Mouse (Mus musculus): Measurements from ENCODE around the gene Rasal2. TPM values are rescaled to one million over a fixed set of nuclear protein-coding genes. Genes with fewer than 3 reads are reported as not detected.

The Rasal2 gene
- polyA plus RNA-seq, 1 experiment from 2014 or later, result 6.9 TPM

DNA sequence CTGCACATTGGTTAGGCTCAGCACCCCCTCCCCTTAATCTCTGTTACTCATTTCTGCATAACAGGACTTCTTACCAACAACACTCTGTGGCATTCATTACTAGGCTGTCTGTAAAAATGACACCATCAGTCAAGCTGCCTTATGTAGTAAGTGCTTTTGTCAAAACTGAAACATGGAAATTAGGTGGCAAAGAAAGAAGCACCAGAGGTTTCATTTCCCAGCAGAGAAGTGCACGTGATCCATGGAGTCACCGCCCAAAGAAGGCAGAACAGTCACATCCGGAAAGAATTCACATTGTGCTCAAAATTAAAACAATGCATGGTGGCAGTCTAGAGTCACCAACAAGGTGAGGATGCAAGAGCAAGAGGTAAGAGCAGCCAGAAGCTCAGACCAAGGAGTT lies 271.4 kb downstream of the Rasal2 start:
- Histone ChIP-seq H3K36me3 (ENCODE audit: insufficient read depth, low read length) (0 out of 2 replicates have a peak, but pooled peaks cover 6% of the 10 kb centered on the region), H3K9me3 (ENCODE audit: low read length) (no peaks in the 10 kb centered on the region), H3K4me2 (replicated peaks; ENCODE audit: low read depth, low read length) (no peak overlapping the region), H3K4me3 (ENCODE audit: low read length) (no peak overlapping the region), H3K27me3 (ENCODE audit: insufficient read depth, low read length) (no peaks in the 10 kb centered on the region), H3K9ac (replicated peaks; ENCODE audit: low read length) (no peak overlapping the region), H3K4me1 (ENCODE audit: insufficient read depth, low read length) (peaks cover 3% of the 10 kb centered on the region; the same call in 1 of the 2 replicates), H3K27ac (ENCODE audit: low read length) (no peak overlapping the region)
- no peak for ATAC-seq (ENCODE audit: low FRiP score, low TSS enrichment)
- WGBS, result 84% methylated on average over 3 of the region's 3 CpGs

DNA sequence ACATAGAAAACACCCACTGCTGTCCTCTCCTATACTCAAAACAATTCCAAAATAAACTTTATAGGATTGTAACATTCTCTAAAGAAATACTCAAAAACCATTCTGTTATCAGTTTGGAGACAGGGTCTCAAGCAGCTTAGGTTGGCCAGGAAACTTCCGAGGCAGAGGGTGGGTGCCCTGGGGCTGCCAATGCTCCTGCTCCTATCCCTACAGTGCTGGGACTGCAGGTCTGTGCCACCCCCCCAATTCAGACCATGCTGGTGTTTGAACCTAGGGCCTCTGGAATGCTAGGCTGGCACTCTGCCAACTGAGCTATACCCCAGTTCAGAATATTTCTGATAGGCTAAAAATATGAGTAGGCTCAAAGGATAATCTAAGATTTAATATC lies 274.5 kb downstream of the Rasal2 start:
- Histone ChIP-seq H3K4me3 (ENCODE audit: low read length) (no peak overlapping the region), H3K9me3 (ENCODE audit: low read length) (no peaks in the 10 kb centered on the region), H3K27me3 (ENCODE audit: insufficient read depth, low read length) (no peaks in the 10 kb centered on the region), H3K4me1 (ENCODE audit: insufficient read depth, low read length) (peaks cover 3% of the 10 kb centered on the region; the same call in 1 of the 2 replicates), H3K27ac (ENCODE audit: low read length) (no peak overlapping the region), H3K36me3 (ENCODE audit: insufficient read depth, low read length) (0 out of 2 replicates have a peak, but pooled peaks cover 3% of the 10 kb centered on the region), H3K4me2 (replicated peaks; ENCODE audit: low read depth, low read length) (no peak overlapping the region), H3K9ac (replicated peaks; ENCODE audit: low read length) (no peak overlapping the region)
- ATAC-seq (ENCODE audit: low FRiP score, low TSS enrichment), result no peak
- WGBS, result 74% methylated on average over 1 of the region's 1 CpGs

DNA sequence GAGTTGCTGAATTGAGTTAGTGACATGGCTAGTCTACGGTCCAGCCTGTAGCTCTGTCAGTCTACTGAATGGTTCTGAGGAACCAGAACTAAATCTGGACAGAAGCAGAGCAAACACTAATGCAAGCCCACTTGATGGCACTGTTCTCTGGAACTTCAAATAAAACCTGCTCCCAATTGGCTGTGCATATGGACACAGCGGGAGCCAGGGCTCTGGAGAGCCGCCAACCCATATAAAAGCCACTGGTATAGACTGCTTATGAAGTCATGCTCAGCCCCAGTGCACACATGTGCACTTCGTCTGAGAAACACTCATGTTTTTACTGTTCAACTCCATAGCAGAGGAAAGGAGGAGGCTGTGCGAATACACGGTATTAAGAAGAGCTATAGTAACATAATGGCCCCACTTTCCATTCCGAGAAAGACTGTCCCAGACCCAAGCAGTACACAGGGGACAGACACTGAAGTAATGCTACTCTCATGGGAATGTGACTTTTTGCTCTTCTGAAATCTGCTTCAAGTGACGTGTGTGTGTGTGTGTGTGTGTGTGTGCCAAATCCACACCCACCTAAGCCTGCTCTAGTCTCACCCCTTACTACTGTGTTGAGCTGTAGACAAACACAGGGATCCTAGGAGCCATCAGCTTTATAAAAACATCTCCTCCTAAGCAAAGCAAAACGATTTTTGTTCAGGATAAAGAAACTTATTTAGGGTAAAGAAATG lies 275.1 kb downstream of the Rasal2 start:
- Histone ChIP-seq H3K4me1 (ENCODE audit: insufficient read depth, low read length) (peaks cover 3% of the 10 kb centered on the region; the same call in 1 of the 2 replicates), H3K4me2 (replicated peaks; ENCODE audit: low read depth, low read length) (no peak overlapping the region), H3K36me3 (ENCODE audit: insufficient read depth, low read length) (0 out of 2 replicates have a peak, but pooled peaks cover 3% of the 10 kb centered on the region), H3K9me3 (ENCODE audit: low read length) (no peaks in the 10 kb centered on the region), H3K27ac (ENCODE audit: low read length) (no peak overlapping the region), H3K27me3 (ENCODE audit: insufficient read depth, low read length) (no peaks in the 10 kb centered on the region), H3K4me3 (ENCODE audit: low read length) (no peak overlapping the region), H3K9ac (replicated peaks; ENCODE audit: low read length) (no peak overlapping the region)
- no peak for ATAC-seq (ENCODE audit: low FRiP score, low TSS enrichment)
- 75% methylated on average over 9 of the region's 9 CpGs for WGBS

DNA sequence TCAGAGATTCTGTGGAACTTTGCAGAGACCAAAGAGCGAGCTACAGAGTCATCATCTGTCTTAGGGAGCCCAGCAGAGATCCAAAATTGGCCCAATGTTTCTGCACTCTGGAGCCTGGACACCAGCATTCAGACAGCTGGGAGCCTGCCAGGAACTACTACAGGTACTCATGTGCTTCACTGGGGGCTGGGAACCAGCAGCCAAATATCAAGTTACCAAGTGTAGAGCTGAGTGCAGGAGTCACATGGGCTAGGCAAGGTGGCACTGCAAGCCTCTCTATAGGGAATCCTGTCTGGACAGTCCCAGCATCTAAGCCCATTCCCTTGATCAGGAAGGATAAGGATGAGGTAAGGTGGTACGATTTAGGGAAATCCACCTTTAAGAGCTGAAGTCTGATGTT lies 284.2 kb downstream of the Rasal2 start:
- Histone ChIP-seq H3K36me3 (ENCODE audit: insufficient read depth, low read length) (no peaks in the 10 kb centered on the region), H3K27ac (ENCODE audit: low read length) (no peak overlapping the region), H3K27me3 (ENCODE audit: insufficient read depth, low read length) (no peaks in the 10 kb centered on the region), H3K9ac (replicated peaks; ENCODE audit: low read length) (no peak overlapping the region), H3K4me1 (ENCODE audit: insufficient read depth, low read length) (no peaks in the 10 kb centered on the region), H3K4me2 (replicated peaks; ENCODE audit: low read depth, low read length) (no peak overlapping the region), H3K9me3 (ENCODE audit: low read length) (no peaks in the 10 kb centered on the region), H3K4me3 (ENCODE audit: low read length) (no peak overlapping the region)
- ATAC-seq (ENCODE audit: low FRiP score, low TSS enrichment), result no peak
- 94% methylated on average over 2 of the region's 2 CpGs for WGBS

DNA sequence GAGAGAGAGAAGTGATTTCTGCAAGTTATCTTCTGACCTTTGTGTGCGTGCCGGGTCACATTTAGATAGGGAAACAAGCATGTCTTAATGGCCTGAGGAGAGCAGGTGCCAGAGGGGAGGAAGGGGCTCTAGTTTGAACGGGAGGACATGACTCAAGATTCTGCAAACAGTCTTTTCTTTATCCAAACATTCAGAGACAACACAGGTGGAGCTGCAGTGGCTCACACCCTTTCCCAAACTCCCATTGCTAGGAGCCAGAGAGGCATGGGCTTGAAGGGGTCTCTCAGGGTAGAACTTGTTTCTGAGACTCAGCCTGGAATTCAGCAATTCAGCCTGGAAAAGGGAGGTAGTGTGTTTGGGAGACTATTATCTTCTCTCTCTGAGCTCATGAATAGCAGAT lies 288.6 kb downstream of the Rasal2 start:
- no peaks in the 10 kb centered on the region for H3K27me3 ChIP-seq (ENCODE audit: insufficient read depth, low read length)
- no peaks in the 10 kb centered on the region for H3K4me1 ChIP-seq (ENCODE audit: insufficient read depth, low read length)
- H3K27ac ChIP-seq (ENCODE audit: low read length), result no peak overlapping the region
- 74% methylated on average over 3 of the region's 3 CpGs for WGBS
- no peak overlapping the region for H3K9ac ChIP-seq (replicated peaks; ENCODE audit: low read length)
- no peak overlapping the region for H3K4me2 ChIP-seq (replicated peaks; ENCODE audit: low read depth, low read length)
- H3K9me3 ChIP-seq (ENCODE audit: low read length), result no peaks in the 10 kb centered on the region
- H3K4me3 ChIP-seq (ENCODE audit: low read length), result no peak overlapping the region
- no peaks in the 10 kb centered on the region for H3K36me3 ChIP-seq (ENCODE audit: insufficient read depth, low read length)
- no peak for ATAC-seq (ENCODE audit: low FRiP score, low TSS enrichment)

DNA sequence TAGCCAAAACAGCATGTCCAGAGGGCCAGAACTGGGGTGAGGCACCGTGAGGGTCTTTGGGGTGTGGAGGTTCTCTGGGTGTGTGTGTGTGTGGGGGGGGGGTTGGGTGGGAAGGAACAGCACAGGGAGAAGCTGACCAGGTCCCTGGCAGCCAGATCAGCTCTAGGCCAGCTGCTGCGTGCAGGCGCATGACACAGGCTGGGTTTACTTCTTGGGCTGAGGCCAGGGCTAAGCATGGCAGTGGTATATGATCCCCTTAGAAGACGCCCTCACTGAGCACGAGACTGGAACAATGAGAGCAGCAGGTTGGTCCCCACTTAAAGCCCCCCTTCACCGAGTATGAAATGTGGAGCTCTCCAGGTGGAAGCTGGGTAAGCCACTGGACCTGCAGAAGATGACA lies 293.2 kb downstream of the Rasal2 start:
- no peak overlapping the region for H3K9ac ChIP-seq (replicated peaks; ENCODE audit: low read length)
- H3K9me3 ChIP-seq (ENCODE audit: low read length), result no peaks in the 10 kb centered on the region
- H3K4me3 ChIP-seq (ENCODE audit: low read length), result no peak overlapping the region
- no peak overlapping the region for H3K4me2 ChIP-seq (replicated peaks; ENCODE audit: low read depth, low read length)
- no peak for ATAC-seq (ENCODE audit: low FRiP score, low TSS enrichment)
- no peak overlapping the region for H3K27ac ChIP-seq (ENCODE audit: low read length)
- no peaks in the 10 kb centered on the region for H3K27me3 ChIP-seq (ENCODE audit: insufficient read depth, low read length)
- H3K36me3 ChIP-seq (ENCODE audit: insufficient read depth, low read length), result no peaks in the 10 kb centered on the region
- 70% methylated on average over 6 of the region's 6 CpGs for WGBS
- H3K4me1 ChIP-seq (ENCODE audit: insufficient read depth, low read length), result no peaks in the 10 kb centered on the region

DNA sequence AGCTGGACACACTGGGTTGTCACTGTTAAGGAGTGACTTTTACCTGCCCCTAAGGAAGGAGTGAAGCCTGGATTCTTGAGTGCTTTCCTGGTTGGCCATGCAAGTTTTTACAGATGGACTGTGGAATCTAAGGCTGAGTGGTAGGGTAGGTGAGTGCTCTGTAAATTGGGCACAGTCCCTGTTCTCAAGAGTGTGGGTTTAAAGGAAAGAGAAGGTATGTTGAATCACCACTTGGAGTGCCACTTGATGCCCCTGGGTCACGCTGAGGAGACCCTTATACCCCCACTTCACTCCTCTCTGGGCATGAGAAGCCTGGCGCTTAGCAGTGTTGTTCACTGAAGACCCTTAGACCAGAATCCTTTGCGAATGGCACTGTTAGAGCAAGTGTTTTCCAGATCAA lies 295.0 kb downstream of the Rasal2 start:
- no peaks in the 10 kb centered on the region for H3K4me1 ChIP-seq (ENCODE audit: insufficient read depth, low read length)
- H3K27me3 ChIP-seq (ENCODE audit: insufficient read depth, low read length), result no peaks in the 10 kb centered on the region
- no peaks in the 10 kb centered on the region for H3K9me3 ChIP-seq (ENCODE audit: low read length)
- no peak for ATAC-seq (ENCODE audit: low FRiP score, low TSS enrichment)
- H3K36me3 ChIP-seq (ENCODE audit: insufficient read depth, low read length), result no peaks in the 10 kb centered on the region
- no peak overlapping the region for H3K9ac ChIP-seq (replicated peaks; ENCODE audit: low read length)
- no peak overlapping the region for H3K4me3 ChIP-seq (ENCODE audit: low read length)
- no peak overlapping the region for H3K4me2 ChIP-seq (replicated peaks; ENCODE audit: low read depth, low read length)
- H3K27ac ChIP-seq (ENCODE audit: low read length), result no peak overlapping the region
- 85% methylated on average over 3 of the region's 3 CpGs for WGBS

DNA sequence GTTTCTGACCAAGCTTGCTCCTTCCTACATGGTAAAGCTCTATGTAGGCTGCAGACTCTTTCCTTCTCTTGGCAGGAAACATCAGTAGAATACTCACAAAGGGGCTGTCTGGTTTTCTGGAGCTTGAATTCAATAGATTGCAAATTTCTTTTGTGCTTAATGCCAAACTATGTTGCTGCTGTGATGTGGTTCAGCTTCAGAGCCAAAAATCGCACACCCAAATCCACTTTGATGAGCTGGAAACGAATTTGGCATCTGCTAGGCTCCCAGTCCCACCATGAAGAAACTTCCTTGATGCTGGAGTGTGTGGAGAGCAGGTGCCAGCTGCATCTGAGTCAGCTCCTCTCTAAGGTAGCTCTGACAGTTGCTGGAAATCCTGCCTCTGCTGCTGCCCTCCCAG lies 297.9 kb downstream of the Rasal2 start:
- Histone ChIP-seq H3K9me3 (ENCODE audit: low read length) (no peaks in the 10 kb centered on the region), H3K36me3 (ENCODE audit: insufficient read depth, low read length) (no peaks in the 10 kb centered on the region), H3K4me3 (ENCODE audit: low read length) (no peak overlapping the region), H3K4me2 (replicated peaks; ENCODE audit: low read depth, low read length) (no peak overlapping the region), H3K27ac (ENCODE audit: low read length) (no peak overlapping the region), H3K4me1 (ENCODE audit: insufficient read depth, low read length) (no peaks in the 10 kb centered on the region), H3K9ac (replicated peaks; ENCODE audit: low read length) (no peak overlapping the region), H3K27me3 (ENCODE audit: insufficient read depth, low read length) (no peaks in the 10 kb centered on the region)
- ATAC-seq (ENCODE audit: low FRiP score, low TSS enrichment), result no peak
- 90% methylated on average over 2 of the region's 2 CpGs for WGBS

DNA sequence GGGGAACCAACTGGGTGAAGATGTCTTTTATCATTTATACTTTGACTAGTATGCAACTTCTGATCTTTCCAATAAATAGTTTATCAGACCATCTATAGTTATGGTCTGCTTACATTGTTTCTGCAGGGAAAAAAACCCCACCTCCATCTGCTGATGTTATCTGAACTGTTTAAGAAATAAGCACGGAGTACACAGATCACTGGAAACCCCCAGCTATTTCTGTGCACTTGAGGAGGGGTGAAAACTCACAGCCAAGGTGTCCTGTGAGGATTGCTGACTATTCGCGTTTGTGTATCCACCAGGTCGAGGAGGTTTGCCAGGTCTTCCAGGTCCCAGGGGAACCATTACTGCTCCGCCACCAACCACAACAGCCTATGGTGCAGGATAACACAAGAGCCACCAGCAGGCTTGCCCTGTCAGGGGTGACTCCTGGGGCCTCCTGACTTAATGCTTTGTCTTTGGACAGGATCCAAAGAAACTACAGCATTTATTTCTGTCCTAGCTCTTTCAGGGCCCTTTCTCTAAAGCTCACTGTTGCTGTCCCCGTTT lies 302.0 kb downstream of the Rasal2 start:
- Histone ChIP-seq H3K4me3 (ENCODE audit: low read length) (no peak overlapping the region), H3K9ac (replicated peaks; ENCODE audit: low read length) (no peak overlapping the region), H3K27me3 (ENCODE audit: insufficient read depth, low read length) (no peaks in the 10 kb centered on the region), H3K9me3 (ENCODE audit: low read length) (no peaks in the 10 kb centered on the region), H3K4me2 (replicated peaks; ENCODE audit: low read depth, low read length) (no peak overlapping the region), H3K4me1 (ENCODE audit: insufficient read depth, low read length) (no peaks in the 10 kb centered on the region), H3K27ac (ENCODE audit: low read length) (no peak overlapping the region), H3K36me3 (ENCODE audit: insufficient read depth, low read length) (no peaks in the 10 kb centered on the region)
- ATAC-seq (ENCODE audit: low FRiP score, low TSS enrichment), result no peak
- 54% methylated on average over 6 of the region's 6 CpGs for WGBS

DNA sequence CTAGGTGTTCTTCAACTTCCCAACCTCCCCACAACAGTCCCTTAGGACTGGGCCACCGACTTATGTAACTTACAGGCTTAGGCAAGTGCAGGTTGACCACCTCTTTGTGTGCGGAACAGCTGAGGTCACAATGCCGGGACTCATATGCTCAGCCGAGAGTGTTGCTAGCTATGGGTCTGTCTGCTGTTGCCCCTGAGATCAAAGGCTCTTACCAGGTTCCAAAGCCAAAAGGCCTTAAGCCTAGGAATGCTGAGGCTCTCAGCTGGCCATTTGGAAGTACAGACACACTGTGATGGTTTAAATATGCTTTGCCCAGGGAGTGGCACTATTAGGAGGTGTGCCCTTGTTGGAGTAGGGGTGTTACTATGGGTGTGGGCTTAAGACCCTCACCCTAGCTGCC lies 303.8 kb downstream of the Rasal2 start, which contains the start of gene Tex35:
Tex35 (minus strand) TSS at position 101 of the 400 bp plus-strand sequence.
- Histone ChIP-seq H3K4me3 (ENCODE audit: low read length) (no peak within 1 kb of the TSS), H3K27me3 (ENCODE audit: insufficient read depth, low read length) (no peaks in the 10 kb centered on the region), H3K27ac (ENCODE audit: low read length) (no peak within 1 kb of the TSS), H3K36me3 (ENCODE audit: insufficient read depth, low read length) (no peaks in the 10 kb centered on the region), H3K4me2 (replicated peaks; ENCODE audit: low read depth, low read length) (no peak within 1 kb of the TSS), H3K4me1 (ENCODE audit: insufficient read depth, low read length) (no peaks in the 10 kb centered on the region), H3K9me3 (ENCODE audit: low read length) (no peaks in the 10 kb centered on the region), H3K9ac (replicated peaks; ENCODE audit: low read length) (no peak within 1 kb of the TSS)
- 76% methylated on average over 4 of the region's 4 CpGs for WGBS
- no peak for ATAC-seq (ENCODE audit: low FRiP score, low TSS enrichment)

Data from kidney, embryonic 16.5 days (tissue).